Mouse (Mus musculus) limb, embryonic 15.5 days (tissue): ENCODE measurements at regions not wholly inside any gene's neighbourhood (a gene's known extent, or its start where the extent isn't known, plus 50 kb on each side); places are given as distances from the start of the nearest gene placed in this dataset.
A peak's percentile ranks its signal among the peaks of the same experiment; 100 is the strongest.

Experiments
- ATAC-seq: fragments of 200-750 bp; cut with Nextera tagmentation; 2 replicates; pipeline ENCODE4 v1.8.0; 2017; ENCODE audit warnings: low read depth, moderate TSS enrichment; ENCODE audit not compliant: insufficient number of reproducible peaks, low FRiP score, low TSS enrichment
- H3K27ac ChIP-seq: fragments of 300-500 bp; sonication (generic); 2 replicates; pipeline ENCODE4 v1.5.1; 2015; ENCODE audit warnings: moderate library complexity, mild to moderate bottlenecking, inconsistent platforms
- H3K27me3 ChIP-seq: fragments of 300-500 bp; sonication (generic); 2 replicates; pipeline ENCODE4 v1.6.1; 2015; ENCODE audit warnings: inconsistent platforms
- H3K36me3 ChIP-seq: fragments of 300-500 bp; sonication (generic); 2 replicates; pipeline ENCODE4 v1.6.1; 2015; ENCODE audit warnings: inconsistent platforms
- H3K4me1 ChIP-seq: fragments of 300-500 bp; sonication (generic); 2 replicates; pipeline ENCODE4 v1.6.1; 2015; ENCODE audit warnings: inconsistent platforms
- H3K4me2 ChIP-seq: fragments of 300-500 bp; sonication (generic); 2 replicates; pipeline ENCODE4 v1.6.1; 2015; ENCODE audit warnings: mild to moderate bottlenecking, inconsistent platforms
- H3K4me3 ChIP-seq: fragments of 300-500 bp; sonication (generic); 2 replicates; pipeline ENCODE4 v1.5.1; 2015; ENCODE audit warnings: mild to moderate bottlenecking, inconsistent platforms
- H3K9ac ChIP-seq: fragments of 300-500 bp; sonication (generic); 2 replicates; pipeline ENCODE4 v1.6.1; 2015; ENCODE audit warnings: inconsistent platforms
- H3K9me3 ChIP-seq: fragments of 300-500 bp; sonication (generic); 2 replicates; pipeline ENCODE4 v1.6.1; 2016; ENCODE audit warnings: inconsistent platforms
- WGBS: fragments of 180-500 bp; shearing (Covaris S2); methylation state at CpG from one replicate; pipeline ENCODE4 v1.1.7; 2015; 5-methylcytosine and 5-hydroxymethylcytosine counted together

GRCm38 (mm10) chr8:92158219-92158618 is 199.2 kb upstream of the Irx5 start:
- no peak overlapping the region for H3K4me3 ChIP-seq
- H3K4me1 ChIP-seq, result 0 out of 2 replicates have a peak, but pooled peaks cover 5% of the 10 kb centered on the region
- WGBS, result 28% methylated on average over 10 of the region's 10 CpGs
- H3K27ac ChIP-seq, result no peak overlapping the region
- no peaks in the 10 kb centered on the region for H3K9me3 ChIP-seq
- H3K4me2 ChIP-seq, result no peak overlapping the region
- peaks cover 5% of the 10 kb centered on the region; the same call in 1 of the 2 replicates for H3K27me3 ChIP-seq
- no peak overlapping the region for H3K9ac ChIP-seq
- no peaks in the 10 kb centered on the region for H3K36me3 ChIP-seq
- ATAC-seq, result no peak

GRCm38 (mm10) chr8:92152478-92152877 is 204.9 kb upstream of the Irx5 start:
- Histone ChIP-seq H3K4me3 (no peak overlapping the region), H3K27ac (no peak overlapping the region), H3K27me3 (no peaks in the 10 kb centered on the region), H3K36me3 (no peaks in the 10 kb centered on the region), H3K4me2 (no peak overlapping the region), H3K9me3 (no peaks in the 10 kb centered on the region), H3K4me1 (no peaks in the 10 kb centered on the region), H3K9ac (no peak overlapping the region)
- 64% methylated on average over 5 of the region's 5 CpGs for WGBS
- ATAC-seq, result no peak

- H3K9me3 ChIP-seq, result no peaks in the 10 kb centered on the region
- H3K4me2 ChIP-seq, result no peak overlapping the region
- H3K9ac ChIP-seq, result no peak overlapping the region
- H3K4me3 ChIP-seq, result no peak overlapping the region
- no peak for ATAC-seq
- no peak overlapping the region for H3K27ac ChIP-seq
- no peaks in the 10 kb centered on the region for H3K36me3 ChIP-seq
- WGBS, result 79% methylated on average over 3 of the region's 3 CpGs
- H3K27me3 ChIP-seq, result no peaks in the 10 kb centered on the region
- H3K4me1 ChIP-seq, result no peaks in the 10 kb centered on the region
Measured at GRCm38 (mm10) chr8:92147672-92148071, 209.8 kb upstream of the Irx5 start.

GRCm38 (mm10) chr8:92137091-92137882 is 220.1 kb upstream of the Irx5 start:
- Histone ChIP-seq H3K4me2 (0 out of 2 replicates have a peak overlapping the region, but pooled peaks have one; percentile 7), H3K36me3 (no peaks in the 10 kb centered on the region), H3K27me3 (peaks cover 47% of the 10 kb centered on the region), H3K4me1 (peaks cover 10% of the 10 kb centered on the region), H3K27ac (peak overlapping the region; percentile 38; the same call in 1 of the 2 replicates), H3K9me3 (no peaks in the 10 kb centered on the region), H3K9ac (no peak overlapping the region), H3K4me3 (no peak overlapping the region)
- ATAC-seq, result no peak
- 8% methylated on average over 17 of the region's 17 CpGs for WGBS

GRCm38 (mm10) chr8:92136413-92136812 is 221.0 kb upstream of the Irx5 start:
- Histone ChIP-seq H3K36me3 (no peaks in the 10 kb centered on the region), H3K4me2 (no peak overlapping the region), H3K4me3 (no peak overlapping the region), H3K9me3 (no peaks in the 10 kb centered on the region), H3K4me1 (peaks cover 10% of the 10 kb centered on the region), H3K27ac (no peak overlapping the region), H3K9ac (no peak overlapping the region), H3K27me3 (peaks cover 52% of the 10 kb centered on the region)
- ATAC-seq, result no peak
- WGBS, result 17% methylated on average over 13 of the region's 13 CpGs

GRCm38 (mm10) chr8:92134434-92134833 is 223.0 kb upstream of the Irx5 start:
- no peak overlapping the region for H3K4me2 ChIP-seq
- H3K27ac ChIP-seq, result no peak overlapping the region
- no peak for ATAC-seq
- 29% methylated on average over 5 of the region's 5 CpGs for WGBS
- H3K9me3 ChIP-seq, result no peaks in the 10 kb centered on the region
- no peak overlapping the region for H3K4me3 ChIP-seq
- H3K4me1 ChIP-seq, result peaks cover 10% of the 10 kb centered on the region
- H3K9ac ChIP-seq, result no peak overlapping the region
- peaks cover 60% of the 10 kb centered on the region for H3K27me3 ChIP-seq
- H3K36me3 ChIP-seq, result no peaks in the 10 kb centered on the region

- no peak overlapping the region for H3K9ac ChIP-seq
- H3K4me1 ChIP-seq, result peaks cover 13% of the 10 kb centered on the region
- 30% methylated on average over 24 of the region's 24 CpGs for WGBS
- no peak overlapping the region for H3K4me2 ChIP-seq
- H3K9me3 ChIP-seq, result no peaks in the 10 kb centered on the region
- H3K27me3 ChIP-seq, result peaks cover 67% of the 10 kb centered on the region
- no peak for ATAC-seq
- H3K36me3 ChIP-seq, result no peaks in the 10 kb centered on the region
- H3K4me3 ChIP-seq, result no peak overlapping the region
- no peak overlapping the region for H3K27ac ChIP-seq
Measured at GRCm38 (mm10) chr8:92133484-92134406, 223.7 kb upstream of the Irx5 start.

- ATAC-seq, result no peak
- Histone ChIP-seq H3K9me3 (no peaks in the 10 kb centered on the region), H3K27me3 (peaks cover 72% of the 10 kb centered on the region), H3K9ac (no peak overlapping the region), H3K36me3 (no peaks in the 10 kb centered on the region), H3K4me3 (no peak overlapping the region), H3K4me1 (peaks cover 13% of the 10 kb centered on the region), H3K4me2 (no peak overlapping the region), H3K27ac (no peak overlapping the region)
- WGBS, result 61% methylated on average over 4 of the region's 4 CpGs
Measured at GRCm38 (mm10) chr8:92132949-92133348, 224.5 kb upstream of the Irx5 start.

- Histone ChIP-seq H3K9me3 (no peaks in the 10 kb centered on the region), H3K4me3 (no peak overlapping the region), H3K4me1 (peaks cover 13% of the 10 kb centered on the region), H3K27ac (no peak overlapping the region), H3K9ac (no peak overlapping the region), H3K36me3 (no peaks in the 10 kb centered on the region), H3K27me3 (peaks cover 72% of the 10 kb centered on the region), H3K4me2 (no peak overlapping the region)
- 69% methylated on average over 5 of the region's 5 CpGs for WGBS
- no peak for ATAC-seq
Measured at GRCm38 (mm10) chr8:92132526-92132925, 224.9 kb upstream of the Irx5 start.

- no peak overlapping the region for H3K9ac ChIP-seq
Measured at GRCm38 (mm10) chr8:92130025-92130557, 227.3 kb upstream of the Irx5 start.

GRCm38 (mm10) chr8:92129241-92130015 is 228.0 kb upstream of the Irx5 start:
- H3K9ac ChIP-seq, result no peak overlapping the region
- H3K36me3 ChIP-seq, result no peaks in the 10 kb centered on the region
- H3K9me3 ChIP-seq, result no peaks in the 10 kb centered on the region
- peaks cover 67% of the 10 kb centered on the region for H3K27me3 ChIP-seq
- no peak overlapping the region for H3K27ac ChIP-seq
- no peak for ATAC-seq
- 0 out of 2 replicates have a peak, but pooled peaks cover 5% of the 10 kb centered on the region for H3K4me1 ChIP-seq
- WGBS, result 71% methylated on average over 6 of the region's 6 CpGs
- H3K4me2 ChIP-seq, result no peak overlapping the region
- H3K4me3 ChIP-seq, result no peak overlapping the region

More at GRCm38 (mm10) chr8:92130025-92130557, 227.3 kb upstream of the Irx5 start:
- no peaks in the 10 kb centered on the region for H3K9me3 ChIP-seq
- no peak overlapping the region for H3K27ac ChIP-seq
- 0 out of 2 replicates have a peak, but pooled peaks cover 5% of the 10 kb centered on the region for H3K4me1 ChIP-seq
- H3K27me3 ChIP-seq, result peaks cover 70% of the 10 kb centered on the region
- H3K4me3 ChIP-seq, result no peak overlapping the region
- no peaks in the 10 kb centered on the region for H3K36me3 ChIP-seq
- ATAC-seq, result no peak
- 68% methylated on average over 8 of the region's 8 CpGs for WGBS
- H3K4me2 ChIP-seq, result no peak overlapping the region
